Mouse (Mus musculus): ENCODE data around the gene Tssc4.
A peak's percentile ranks its signal among the peaks of the same experiment; 100 is the strongest.

Gene Tssc4

GRCm38 (mm10) chr7:143044826-143045206 lies 24.2 kb upstream of the Tssc4 start:
- DNase-seq (ENCODE audit: low read depth, low spot score), result no peak

GRCm38 (mm10) chr7:143046358-143046757 lies 22.7 kb upstream of the Tssc4 start:
- no peak for DNase-seq (ENCODE audit: low read depth, low spot score)

DNA sequence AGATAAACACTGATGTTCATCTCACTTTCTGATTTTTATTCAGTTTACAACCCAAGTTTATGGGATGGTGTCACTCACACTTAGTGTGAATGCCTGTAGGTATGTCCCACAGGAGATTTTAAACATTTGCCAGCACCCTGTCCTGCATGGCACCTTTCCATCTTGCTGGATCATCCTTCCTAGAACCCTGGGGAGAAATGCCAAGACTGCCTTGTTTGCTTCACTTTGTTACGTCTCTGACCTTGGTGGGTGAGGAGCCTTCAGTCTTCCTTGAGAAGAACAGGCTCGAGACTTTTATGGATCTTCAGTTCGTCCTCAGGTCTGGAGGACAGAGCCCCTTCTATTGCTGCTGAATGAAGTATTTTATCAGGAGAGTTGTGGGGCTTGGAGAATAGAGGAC lies 19.7 kb upstream of the Tssc4 start:
- no peak for DNase-seq (ENCODE audit: low read depth, low spot score)

- DNase-seq (ENCODE audit: low read depth, low spot score), result no peak
Measured at GRCm38 (mm10) chr7:143049841-143050816, 18.9 kb upstream of the Tssc4 start.

- DNase-seq (ENCODE audit: low read depth, low spot score), result no peak
Measured at GRCm38 (mm10) chr7:143051316-143051715, 17.7 kb upstream of the Tssc4 start.

DNA sequence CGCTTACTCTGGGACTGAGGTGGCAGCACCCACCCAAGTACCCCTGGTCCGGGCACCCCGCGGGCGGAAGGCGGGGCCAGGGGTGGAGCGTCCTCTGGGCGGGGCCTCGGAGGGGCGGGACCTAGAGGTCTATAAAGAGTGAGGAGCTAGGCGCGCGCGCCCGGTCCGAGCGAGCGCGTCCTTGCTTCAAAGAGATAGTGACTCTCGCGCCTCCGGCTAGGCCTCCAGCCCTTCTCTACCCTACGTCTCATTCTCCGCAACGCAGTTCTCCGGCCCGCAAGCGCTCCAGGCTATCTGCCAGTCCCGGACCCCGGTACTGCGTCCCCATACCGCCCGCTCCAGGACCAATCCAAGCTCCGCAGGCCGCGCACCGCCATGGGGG lies 16.4 kb upstream of the Tssc4 start, which contains the start of gene Cd81:
Cd81 (plus strand) TSS at position 114 of the 382 bp plus-strand sequence.
- peak; percentile 69 for DNase-seq (ENCODE audit: low read depth, low spot score)

GRCm38 (mm10) chr7:143053008-143053899 lies 15.8 kb upstream of the Tssc4 start:
- DNase-seq (ENCODE audit: low read depth, low spot score), result peak; percentile 44

- no peak for DNase-seq (ENCODE audit: low read depth, low spot score)
Measured at GRCm38 (mm10) chr7:143053961-143054611, 15.0 kb upstream of the Tssc4 start.

GRCm38 (mm10) chr7:143054612-143054965 lies 14.5 kb upstream of the Tssc4 start:
- DNase-seq (ENCODE audit: low read depth, low spot score), result no peak

DNA sequence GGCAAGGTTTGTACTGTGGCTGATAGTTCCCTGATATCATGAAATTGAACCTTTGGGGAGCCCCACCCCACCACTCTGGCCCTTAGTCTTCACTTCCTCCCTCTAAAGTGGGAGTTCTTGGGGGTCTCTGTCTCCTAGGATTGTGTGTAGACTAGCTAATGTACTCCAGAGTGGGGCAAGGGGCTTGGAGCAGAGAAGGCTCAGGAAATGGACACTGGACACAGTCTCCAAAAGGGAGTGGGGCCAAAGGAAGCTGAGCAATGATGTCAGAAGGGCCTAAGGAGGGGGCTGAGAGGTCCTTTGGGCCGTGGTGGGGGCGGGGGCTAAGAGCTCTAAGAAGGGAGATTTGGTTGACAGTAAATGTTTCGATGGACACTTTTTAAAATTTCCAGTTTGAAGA lies 14.0 kb upstream of the Tssc4 start:
- DNase-seq (ENCODE audit: low read depth, low spot score), result no peak

- DNase-seq (ENCODE audit: low read depth, low spot score), result no peak
Measured at GRCm38 (mm10) chr7:143055499-143056186, 13.4 kb upstream of the Tssc4 start.

DNA sequence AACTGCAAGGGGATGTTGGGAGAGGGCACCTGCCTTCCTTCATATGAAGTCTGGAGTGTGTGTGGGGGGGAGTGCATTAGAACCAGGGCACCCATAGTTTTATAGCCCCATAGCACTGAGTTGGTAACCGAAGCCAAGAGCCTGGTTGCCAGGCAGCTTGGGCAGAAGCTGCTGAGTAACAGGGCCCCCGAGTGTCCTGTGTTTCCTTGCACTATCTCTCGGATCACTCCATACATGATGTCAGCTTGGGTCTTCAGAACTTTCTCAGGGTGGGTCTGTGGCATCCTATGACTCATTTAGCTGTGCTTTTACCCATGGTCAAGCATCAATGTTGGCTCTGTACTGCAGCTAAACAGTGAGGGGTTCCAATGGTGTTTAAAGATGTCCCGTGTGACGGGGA lies 12.0 kb upstream of the Tssc4 start:
- DNase-seq (ENCODE audit: low read depth, low spot score), result no peak

GRCm38 (mm10) chr7:143057667-143058220 lies 11.3 kb upstream of the Tssc4 start:
- no peak for DNase-seq (ENCODE audit: low read depth, low spot score)

- no peak for DNase-seq (ENCODE audit: low read depth, low spot score)
Measured at GRCm38 (mm10) chr7:143058221-143058697, 10.8 kb upstream of the Tssc4 start.

- DNase-seq (ENCODE audit: low read depth, low spot score), result no peak
Measured at GRCm38 (mm10) chr7:143059202-143059870, 9.7 kb upstream of the Tssc4 start.

- DNase-seq (ENCODE audit: low read depth, low spot score), result no peak
Measured at GRCm38 (mm10) chr7:143062704-143063103, 6.3 kb upstream of the Tssc4 start.

DNA sequence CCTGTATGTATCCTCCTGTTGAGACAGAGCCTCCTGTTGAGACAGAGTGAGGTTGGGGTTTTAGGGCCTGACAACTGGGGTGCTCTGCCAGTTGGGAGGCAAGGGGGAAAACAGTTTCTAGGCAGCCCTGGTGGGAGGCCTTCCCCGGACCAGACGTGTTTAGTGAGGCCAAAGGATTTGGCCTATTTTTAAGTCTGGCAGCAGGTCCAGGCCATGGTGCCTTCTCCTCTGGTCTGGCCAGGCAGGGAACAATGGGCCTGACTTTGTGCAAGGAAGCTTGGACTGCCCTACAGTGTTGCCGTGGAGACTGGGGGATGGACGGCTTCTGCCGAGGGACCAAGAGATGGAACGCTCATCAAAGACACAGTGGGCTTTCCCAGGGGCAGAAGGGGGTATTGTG lies 4.8 kb upstream of the Tssc4 start:
- no peak for DNase-seq (ENCODE audit: low read depth, low spot score)

DNA sequence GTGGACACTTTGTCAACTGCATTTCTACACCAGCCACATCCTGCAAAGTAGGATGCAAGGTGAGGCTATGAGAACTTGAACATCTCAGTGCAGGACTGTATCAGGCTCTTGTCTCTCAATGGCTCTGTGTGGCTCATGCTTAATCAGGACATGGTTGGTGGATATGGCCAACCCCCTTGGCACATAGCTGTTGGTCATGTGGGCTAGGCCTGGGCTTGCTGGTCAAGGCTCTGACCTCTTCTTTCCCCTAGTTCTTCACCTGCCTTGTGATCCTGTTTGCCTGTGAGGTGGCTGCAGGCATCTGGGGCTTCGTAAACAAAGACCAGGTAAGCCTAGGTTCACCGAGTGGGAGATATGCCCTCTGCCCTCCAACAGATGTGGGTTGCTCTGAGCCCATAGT lies 3.4 kb upstream of the Tssc4 start:
- no peak for DNase-seq (ENCODE audit: low read depth, low spot score)

DNA sequence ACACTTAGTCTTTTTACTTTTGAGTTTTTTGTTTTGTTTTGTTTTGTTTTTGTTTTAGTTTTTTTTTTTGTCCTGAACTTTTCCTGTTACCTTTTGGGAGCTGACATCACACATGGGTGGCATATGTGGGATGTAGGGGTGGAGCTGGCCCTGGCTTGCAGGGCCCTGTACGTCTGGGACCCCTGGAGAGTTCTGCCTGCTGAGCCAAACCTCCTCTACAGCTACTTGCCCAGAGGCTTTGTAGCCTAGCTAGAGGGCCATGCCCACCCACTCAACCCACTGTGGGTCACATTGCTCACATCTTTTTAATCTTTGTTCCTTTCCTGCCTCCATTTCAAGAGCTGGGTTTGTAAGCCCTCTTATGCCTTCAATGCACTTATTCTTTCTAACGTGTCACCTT lies 1.6 kb upstream of the Tssc4 start:
- DNase-seq (ENCODE audit: low read depth, low spot score), result no peak

DNA sequence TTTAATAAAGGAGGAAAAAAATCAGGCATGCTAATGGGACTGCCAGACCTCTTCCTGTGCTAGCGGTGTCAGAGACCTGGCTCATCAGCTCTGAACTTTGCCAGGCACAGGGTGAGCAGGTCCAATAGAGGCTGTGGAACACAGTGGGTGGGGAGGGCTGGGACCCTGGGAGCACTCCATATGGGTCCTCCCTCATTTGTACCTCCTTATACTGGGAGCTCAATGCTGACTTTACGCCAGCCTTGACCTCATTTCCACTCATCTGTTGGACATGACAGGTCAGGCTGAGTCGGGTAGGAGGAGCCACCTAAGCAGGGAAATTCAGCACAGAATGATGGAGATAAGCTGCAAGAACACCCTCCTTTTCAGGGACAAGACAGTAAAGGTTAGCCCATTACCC lies 1.2 kb upstream of the Tssc4 start:
- no peak for DNase-seq (ENCODE audit: low read depth, low spot score)

Measured in CD4-positive helper T cell, adult 2 months (primary cell).